ENCODE assay signal across 16 mouse cellular contexts in the genomic region with DNA sequence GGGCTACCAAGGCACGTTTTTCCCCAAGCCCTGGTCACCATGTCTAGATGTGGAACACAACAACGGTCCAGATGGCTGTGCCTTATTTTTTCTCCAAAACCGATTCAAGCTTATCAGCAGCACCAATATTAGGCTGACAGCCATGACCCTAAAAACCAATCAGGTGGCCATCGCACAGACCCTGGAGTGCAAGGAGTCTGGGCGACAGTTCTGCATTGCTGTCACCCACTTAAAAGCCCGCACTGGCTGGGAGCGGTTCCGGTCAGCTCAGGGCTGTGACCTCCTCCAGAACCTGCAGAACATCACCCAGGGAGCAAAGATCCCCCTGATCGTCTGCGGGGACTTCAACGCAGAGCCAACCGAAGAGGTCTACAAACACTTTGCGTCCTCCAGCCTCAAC.
"Had no signal": no experiment of that assay in that cellular context is flagged by ENCODE, and none has a peak within 500 bp of the region (broad histone marks: within the 10 kb centered on the region; RNA-seq: fewer than 3 reads in every experiment).

No protein-coding gene starts in this region.

- H3K27me3 ChIP-seq: liver, embryonic 13.5 days had no signal

- H3K27ac ChIP-seq: kidney, postnatal 0 days; layer of hippocampus, adult 2 months; liver, embryonic 13.5 days had no signal

- H3K9me3 ChIP-seq: liver, embryonic 13.5 days had no signal

- H3K4me1 ChIP-seq: liver, embryonic 13.5 days had no signal

- H3K4me3 ChIP-seq: layer of hippocampus, adult 2 months; liver, embryonic 13.5 days had no signal

- H3K9ac ChIP-seq: liver, embryonic 13.5 days had no signal

- H3K4me2 ChIP-seq: liver, embryonic 13.5 days; midbrain, embryonic 11.5 days had no signal

- DNase-seq: kidney, postnatal 25 days; layer of hippocampus, adult 9-11 months; liver, embryonic 13.5 days; lung, adult 2 months; lung, postnatal 14 days; lung, postnatal 4 days; midbrain, embryonic 14.5 days; retina, postnatal 1 day; right cerebral cortex, postnatal 25 days; spleen, adult 18-20 months; thymus, adult 2 months; thymus, postnatal 14 days; thymus, postnatal 4 days had no signal
